Mouse (Mus musculus) stomach, postnatal 0 days (tissue): ENCODE measurements at regions not wholly inside any gene's neighbourhood (a gene's known extent, or its start where the extent isn't known, plus 50 kb on each side); places are given as distances from the start of the nearest gene placed in this dataset.

Experiments used
- CTCF ChIP-seq: IDR thresholded peaks from 2 replicates; pipeline ENCODE4 v1.5.1; 2016; ENCODE audit warnings: antibody characterized with exemption, low read depth, mild to moderate bottlenecking, moderate library complexity
- EP300 ChIP-seq: optimal IDR thresholded peaks from 2 replicates; pipeline ENCODE3; 2016; ENCODE audit warnings: antibody characterized with exemption

GRCm38 (mm10) chr6:55579105-55579504 lies 102.0 kb downstream of the Neurod6 start:
- no peak for TF ChIP-seq CTCF
- no peak for TF ChIP-seq EP300
